Mouse (Mus musculus) inflammation-experienced regulatory T-cells, adult 6 months (primary cell): ENCODE results near the gene Tbc1d14. TPM values are rescaled to one million over a fixed set of nuclear protein-coding genes. Genes with fewer than 3 reads are reported as not detected.

Experiments used
- ATAC-seq: one replicate; pipeline ENCODE4 v1.8.0; 2017
- polyA plus RNA-seq, 3 experiments: library from polyadenylated mRNA; unstranded; fragments of 100-300 nt; shearing (Covaris generic); gene quantifications; one replicate each; pipeline ENCODE4 v1.2.1; 2017

Tbc1d14 gene
- polyA plus RNA-seq, 3 experiments from 2014 or later, result 37.2 to 66.0 (median 57.9) TPM

GRCm38 (mm10) chr5:36505235-36505634, 87.8 kb downstream of the Tbc1d14 start:
- no peak for ATAC-seq

GRCm38 (mm10) chr5:36494709-36495108, 98.4 kb downstream of the Tbc1d14 start:
- no peak for ATAC-seq

- no peak for ATAC-seq
Observed at GRCm38 (mm10) chr5:36493919-36494318, 99.2 kb downstream of the Tbc1d14 start.

- no peak for ATAC-seq
Observed at GRCm38 (mm10) chr5:36489225-36489624, 103.9 kb downstream of the Tbc1d14 start.

- ATAC-seq, result no peak
Observed at GRCm38 (mm10) chr5:36485306-36485705, 107.8 kb downstream of the Tbc1d14 start.

DNA sequence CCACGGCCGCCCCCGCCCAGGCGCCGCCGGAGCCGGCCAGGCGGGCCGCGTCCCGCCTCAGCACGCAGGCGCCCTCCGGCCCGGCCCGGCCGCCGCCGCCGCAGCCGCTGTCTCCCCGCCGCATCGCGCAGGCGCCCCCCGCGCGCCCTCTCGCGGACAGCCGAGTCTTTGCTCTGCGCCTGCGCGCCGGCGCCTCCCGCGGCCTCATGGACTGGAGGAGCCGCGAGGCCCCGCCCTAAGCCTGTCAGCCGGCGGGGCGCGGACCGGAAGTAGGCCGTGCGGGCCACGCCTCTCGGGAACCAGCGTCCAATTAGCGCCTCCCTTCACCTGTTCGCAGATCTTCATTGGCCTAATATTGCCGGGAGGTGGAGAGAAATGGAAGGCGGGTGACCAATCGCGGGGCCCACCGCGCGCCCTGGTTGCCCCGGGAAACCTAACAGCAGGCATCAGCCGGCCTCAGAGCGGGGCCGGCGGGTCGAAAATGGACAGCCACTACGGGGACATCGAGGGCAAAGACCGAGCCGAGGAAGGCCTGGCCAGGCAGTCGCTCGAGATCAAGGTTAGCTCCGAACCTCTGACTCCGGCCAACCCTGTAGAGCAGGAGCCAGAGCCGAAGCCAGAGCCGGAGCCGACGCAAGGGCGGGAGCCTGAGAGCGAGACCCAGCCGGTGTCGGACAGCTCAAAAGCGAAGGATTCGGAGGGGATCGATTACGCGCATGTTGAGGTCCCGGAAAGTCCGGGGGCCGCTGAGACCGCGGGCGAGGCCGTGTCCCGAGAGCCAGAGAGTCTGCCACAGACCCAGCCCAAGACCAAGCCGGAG, 108.7 kb downstream of the Tbc1d14 start, which contains the start of the genes Tada2b and Ccdc96:
Gene Tada2b (minus strand): TSS at position 115 of the 820 bp plus-strand sequence.
Gene Ccdc96 (plus strand): TSS at position 418 of the 820 bp plus-strand sequence.
- ATAC-seq, result peak; percentile 93

- ATAC-seq, result peak; percentile 46
Observed at GRCm38 (mm10) chr5:36483203-36484101, 109.6 kb downstream of the Tbc1d14 start.

DNA sequence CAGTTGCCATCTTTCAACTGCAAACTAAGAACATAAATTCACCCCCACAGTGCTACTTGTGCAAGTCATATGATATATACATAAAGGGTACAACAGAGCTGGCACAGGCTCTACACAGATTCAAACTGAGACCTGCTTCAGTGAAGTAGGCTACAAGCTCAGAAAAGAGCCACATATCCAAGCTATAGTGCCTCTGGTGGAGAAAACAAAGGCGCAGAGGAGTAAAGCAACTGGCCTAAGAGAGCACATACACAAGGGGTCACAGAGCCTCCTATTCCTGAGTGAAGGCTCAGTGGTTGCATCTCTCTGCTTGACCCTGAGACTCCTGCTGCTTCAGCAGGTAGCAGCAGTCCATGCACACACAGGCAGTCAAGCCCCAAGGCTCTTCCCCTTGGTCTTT, 112.0 kb downstream of the Tbc1d14 start:
- no peak for ATAC-seq

DNA sequence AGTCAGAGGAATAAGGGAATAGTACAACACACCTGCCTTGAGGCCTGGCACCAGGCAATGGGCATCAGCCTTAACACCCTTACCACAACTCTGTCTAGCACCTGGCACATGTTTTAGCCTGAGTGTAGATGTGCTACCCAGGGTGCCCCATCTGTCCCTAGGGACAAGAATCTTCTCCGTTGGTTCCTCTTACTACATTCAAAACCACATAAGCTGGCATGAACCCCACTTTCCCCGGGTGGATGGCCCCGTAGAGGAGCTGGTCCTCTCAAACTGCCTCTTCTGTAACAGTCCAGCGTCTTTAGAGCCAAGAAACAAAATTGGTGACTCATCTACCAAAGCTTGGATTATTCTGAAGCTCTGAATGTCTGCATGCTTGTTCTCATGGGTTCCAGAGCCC, 112.7 kb downstream of the Tbc1d14 start:
- no peak for ATAC-seq

DNA sequence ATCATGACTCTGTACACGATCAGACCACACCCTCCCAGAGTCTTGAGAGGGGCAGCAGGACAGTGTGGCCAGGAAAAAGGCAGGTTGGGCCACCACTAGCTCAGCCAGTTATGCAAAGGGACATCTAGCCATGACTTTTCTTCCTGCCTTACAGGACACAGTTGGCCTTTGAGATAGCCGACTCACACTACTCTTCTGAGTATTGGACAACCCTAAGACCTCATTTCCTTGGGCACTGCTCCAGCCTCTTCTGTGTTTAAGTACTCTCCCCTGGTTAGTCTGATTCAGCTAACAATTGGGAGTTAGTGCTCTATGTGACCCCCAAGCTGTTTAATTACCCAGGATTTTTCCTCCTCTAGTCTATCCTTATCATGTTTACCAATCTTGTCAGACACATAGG, 113.3 kb downstream of the Tbc1d14 start:
- ATAC-seq, result no peak

GRCm38 (mm10) chr5:36478540-36479420, 114.3 kb downstream of the Tbc1d14 start:
- no peak for ATAC-seq

- no peak for ATAC-seq
Observed at GRCm38 (mm10) chr5:36477486-36477885, 115.6 kb downstream of the Tbc1d14 start.

- ATAC-seq, result peak; percentile 77
Observed at GRCm38 (mm10) chr5:36474283-36474682, 118.8 kb downstream of the Tbc1d14 start.

GRCm38 (mm10) chr5:36472876-36473655, 120.0 kb downstream of the Tbc1d14 start:
- ATAC-seq, result no peak

GRCm38 (mm10) chr5:36471206-36471605, 121.9 kb downstream of the Tbc1d14 start:
- no peak for ATAC-seq

GRCm38 (mm10) chr5:36465889-36466288, 127.2 kb downstream of the Tbc1d14 start:
- ATAC-seq, result no peak

DNA sequence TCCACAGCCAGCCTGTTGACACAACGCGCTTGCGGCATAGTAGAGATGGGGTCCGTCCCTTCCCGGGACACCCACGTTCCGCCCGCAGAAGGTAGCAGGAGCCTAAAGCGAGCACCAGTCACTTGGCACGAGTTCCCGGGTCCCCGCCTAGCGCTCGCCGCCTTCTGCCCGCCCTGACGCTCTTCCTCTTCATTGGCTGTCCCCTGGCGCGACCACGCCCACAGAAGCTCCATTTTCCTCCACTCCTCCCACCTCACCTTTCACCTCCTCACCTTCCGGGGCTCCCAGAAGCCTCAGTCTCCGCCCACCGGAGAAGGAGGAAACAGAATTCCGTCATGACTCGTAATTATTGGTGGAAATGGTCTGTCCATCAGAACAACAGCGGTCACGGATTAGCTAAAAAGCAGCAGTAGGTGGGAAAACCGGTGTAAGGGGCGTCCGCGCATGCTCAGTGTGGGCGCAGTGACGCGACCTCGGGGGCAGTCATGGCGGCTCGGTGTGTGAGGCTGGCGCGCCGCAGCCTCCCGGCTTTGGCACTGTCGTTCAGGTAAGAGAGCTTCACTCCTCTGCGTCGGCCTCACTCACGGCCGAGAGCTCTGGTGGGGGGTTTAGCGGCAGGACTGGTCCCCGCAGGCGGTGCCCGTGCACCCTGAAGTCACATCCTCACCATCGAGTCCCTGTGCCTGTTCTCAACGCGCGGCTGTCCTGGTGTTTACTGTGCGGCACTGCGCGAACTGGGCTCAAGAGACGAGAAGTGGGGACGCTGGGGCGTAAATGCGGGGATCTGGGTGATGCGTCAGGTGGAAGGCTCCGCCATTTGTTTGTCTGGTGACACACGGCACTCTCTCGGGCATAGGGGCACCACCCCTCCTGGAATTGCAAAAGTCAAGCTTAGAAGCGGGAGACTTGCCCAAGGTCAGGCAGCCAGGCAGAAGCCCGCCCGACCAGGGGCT, 128.1 kb downstream of the Tbc1d14 start, which contains the start of gene Grpel1:
Gene Grpel1 (plus strand): TSS at position 290 of the 953 bp plus-strand sequence.
- peak; percentile 96 for ATAC-seq

DNA sequence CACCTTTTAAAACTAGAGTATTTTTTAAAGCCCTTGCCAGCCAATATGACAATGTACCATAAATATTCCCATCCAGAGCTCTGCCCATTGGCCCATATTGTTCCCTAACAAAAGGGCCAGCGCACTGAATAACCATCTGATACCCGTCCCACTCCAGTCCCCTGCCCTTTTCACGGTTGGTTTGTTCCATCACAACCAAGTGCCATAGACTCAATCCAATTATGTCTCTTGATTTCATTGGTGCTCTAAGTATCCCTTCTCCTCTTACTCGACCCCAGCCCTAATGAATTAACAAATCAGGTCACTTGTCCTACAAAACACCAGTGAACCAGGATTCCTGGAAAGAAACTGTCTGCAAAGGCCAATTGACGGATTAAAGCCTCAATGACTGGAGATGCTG, 129.7 kb downstream of the Tbc1d14 start:
- no peak for ATAC-seq

GRCm38 (mm10) chr5:36462810-36463209, 130.3 kb downstream of the Tbc1d14 start:
- ATAC-seq, result peak; percentile 30

DNA sequence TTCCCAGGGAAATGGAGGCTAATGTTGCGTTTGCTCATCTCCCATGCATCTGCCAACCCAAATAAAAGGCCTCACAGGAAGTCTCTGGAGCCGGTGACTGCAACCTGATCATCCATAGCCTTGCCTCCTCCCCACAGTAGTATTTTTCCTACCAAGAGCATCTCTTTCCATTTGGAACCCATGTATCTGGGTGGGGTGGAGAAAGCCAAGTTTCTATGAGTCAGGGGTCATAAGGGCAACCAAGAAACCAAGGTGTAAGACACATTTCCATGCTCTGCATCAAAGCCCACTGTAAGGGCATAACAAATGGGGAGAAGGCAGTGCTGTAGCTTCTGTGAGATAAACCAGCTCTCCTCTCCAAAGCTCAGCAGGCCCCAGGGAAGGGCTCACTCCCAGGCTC, 131.8 kb downstream of the Tbc1d14 start:
- no peak for ATAC-seq
